Mouse (Mus musculus) liver (tissue): Measurements from ENCODE around the gene Igfbp2.

Source experiments
- DNase-seq: peaks from one replicate; pipeline ENCODE4 v3.0.0-alpha.2; 2020; ENCODE audit warnings: mixed read lengths

Igfbp2 gene

GRCm38 (mm10) chr1:72823751-72824706 is at the start of gene Igfbp2:
Igfbp2 (plus strand) TSS chr1:72824503.
- peak; percentile 45 for DNase-seq

- no peak for DNase-seq
Observed at GRCm38 (mm10) chr1:72778789-72779188, 45.5 kb upstream of the Igfbp2 start.

- DNase-seq, result no peak
Observed at GRCm38 (mm10) chr1:72780720-72781119, 43.6 kb upstream of the Igfbp2 start.

DNA sequence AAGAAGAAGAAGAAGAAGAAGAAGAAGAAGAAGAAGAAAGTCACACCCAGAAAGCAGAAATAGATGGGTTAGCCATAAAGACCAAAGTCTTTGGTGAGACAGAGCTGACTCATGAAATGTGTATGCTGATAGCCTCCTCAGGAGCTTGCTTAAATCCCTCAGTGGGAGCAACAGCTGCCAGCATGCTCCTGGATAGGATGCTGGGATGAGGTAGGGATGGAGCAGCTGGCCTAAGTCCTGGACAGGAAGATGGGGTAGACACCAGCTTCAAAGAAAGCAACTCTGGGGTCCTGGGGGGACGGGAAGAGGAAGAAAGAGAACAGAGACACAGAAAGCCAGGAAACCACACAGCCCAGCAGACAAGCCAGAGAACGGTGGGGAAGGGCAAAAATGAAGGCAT is 41.0 kb upstream of the Igfbp2 start:
- no peak for DNase-seq

DNA sequence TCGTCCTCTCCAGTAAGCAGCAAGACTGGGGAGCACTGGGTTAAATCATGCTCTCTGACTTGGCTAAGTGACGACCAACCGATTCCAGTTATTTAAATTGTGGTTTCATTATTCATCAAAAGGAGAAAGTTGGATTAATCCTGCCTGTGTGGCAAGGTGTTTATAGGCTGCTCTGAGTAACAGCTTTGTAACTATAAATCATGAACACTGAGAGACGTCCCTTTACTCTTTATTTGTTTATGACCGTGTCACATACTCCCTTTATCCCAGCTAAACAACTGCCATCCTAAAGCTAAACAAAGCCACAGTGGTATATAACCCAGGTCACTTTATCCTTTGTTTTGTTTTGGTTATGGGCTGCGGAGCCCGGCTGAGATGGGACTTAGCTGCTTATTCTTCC is 40.3 kb upstream of the Igfbp2 start:
- no peak for DNase-seq

- no peak for DNase-seq
Observed at GRCm38 (mm10) chr1:72790670-72791069, 33.6 kb upstream of the Igfbp2 start.

- no peak for DNase-seq
Observed at GRCm38 (mm10) chr1:72791743-72792142, 32.6 kb upstream of the Igfbp2 start.

GRCm38 (mm10) chr1:72792262-72792661 is 32.0 kb upstream of the Igfbp2 start:
- DNase-seq, result no peak

GRCm38 (mm10) chr1:72793230-72793629 is 31.1 kb upstream of the Igfbp2 start:
- no peak for DNase-seq

DNA sequence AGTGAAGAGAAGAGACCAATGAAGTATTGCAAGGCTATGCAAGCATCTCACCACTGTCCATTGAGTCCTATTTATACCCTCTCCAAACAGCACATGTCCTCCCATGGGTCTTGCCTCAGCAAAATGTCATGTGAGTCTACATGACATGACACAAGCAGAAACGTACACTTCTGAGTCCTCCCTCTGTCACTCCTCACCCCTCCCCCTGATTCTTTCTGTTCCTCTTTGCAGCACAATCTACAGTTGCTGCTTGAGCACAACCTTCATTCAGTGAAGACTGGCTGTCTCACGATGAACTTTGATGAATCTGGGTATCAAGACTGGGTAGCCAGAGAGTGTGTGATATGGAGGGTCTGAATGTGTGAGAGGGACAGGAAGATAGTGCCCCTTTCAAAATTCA is 28.2 kb upstream of the Igfbp2 start:
- DNase-seq, result no peak

- no peak for DNase-seq
Observed at GRCm38 (mm10) chr1:72797102-72797665, 27.1 kb upstream of the Igfbp2 start.

DNA sequence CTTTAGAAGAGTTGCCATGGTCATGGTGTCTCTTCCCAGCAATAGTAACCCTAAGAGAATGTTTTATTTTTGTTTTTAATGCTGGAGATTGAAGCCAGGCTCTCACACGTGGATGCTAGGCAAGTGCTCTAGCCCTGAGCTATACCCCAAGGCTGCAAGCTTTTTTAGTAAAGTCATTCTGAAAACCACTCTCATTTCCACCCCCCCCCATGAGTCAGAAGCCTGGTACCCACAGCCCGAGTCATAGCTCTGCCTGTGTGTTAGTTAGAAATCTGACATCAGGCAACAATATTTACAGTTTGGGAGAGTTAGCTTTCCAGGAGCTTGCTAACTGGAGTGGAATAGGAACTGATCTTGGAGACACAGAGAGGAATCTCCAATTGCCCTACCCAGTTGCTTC is 25.9 kb upstream of the Igfbp2 start:
- DNase-seq, result no peak

- DNase-seq, result no peak
Observed at GRCm38 (mm10) chr1:72804031-72804430, 20.3 kb upstream of the Igfbp2 start.

DNA sequence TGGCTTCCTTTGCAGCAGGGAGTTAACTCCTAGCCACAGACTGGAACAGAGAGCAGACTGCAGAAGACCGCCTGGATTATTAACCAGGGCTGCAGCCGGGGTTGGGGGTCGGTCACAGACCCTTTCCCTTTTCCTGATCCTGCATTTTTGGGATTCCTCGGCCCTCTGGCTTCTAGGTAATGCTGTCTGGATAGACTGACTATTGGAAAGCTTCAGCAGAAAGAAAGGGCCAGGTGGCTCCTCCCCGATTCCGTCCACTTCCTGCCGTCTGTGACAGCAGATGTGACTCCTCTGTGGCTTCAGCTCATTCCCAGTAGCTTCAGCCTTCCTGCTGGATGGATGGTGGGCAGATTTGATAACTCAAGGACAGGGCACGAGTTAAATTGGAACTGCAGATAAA is 19.3 kb upstream of the Igfbp2 start:
- DNase-seq, result no peak

DNA sequence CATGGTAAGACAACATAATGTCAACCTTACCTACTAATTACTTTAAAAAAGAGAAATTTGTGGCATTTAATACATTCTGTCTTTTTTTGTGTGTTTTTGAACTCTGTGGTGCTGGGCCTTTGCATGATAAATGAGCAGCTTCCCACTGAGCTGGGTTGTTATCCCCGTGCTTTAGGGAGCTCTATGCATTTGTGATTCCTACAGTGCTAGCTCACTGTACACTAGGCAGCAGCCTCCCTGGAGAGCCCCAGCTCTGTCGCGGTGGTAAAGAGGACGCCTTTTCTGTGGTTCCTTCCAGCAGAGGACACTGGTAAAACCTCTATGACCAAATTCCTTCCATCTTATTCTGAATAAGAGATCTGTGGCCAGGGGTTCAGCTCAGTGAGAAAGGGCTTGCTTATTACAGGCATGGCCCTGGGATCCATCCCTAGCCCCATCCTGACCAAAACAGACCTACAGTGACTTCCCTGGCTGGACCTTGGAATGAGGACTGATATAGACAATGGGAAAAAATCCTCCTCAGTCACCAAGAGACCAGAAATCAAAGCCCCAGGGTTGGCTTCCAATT is 18.7 kb upstream of the Igfbp2 start:
- DNase-seq, result no peak

GRCm38 (mm10) chr1:72806044-72806584 is 18.2 kb upstream of the Igfbp2 start:
- peak; percentile 22 for DNase-seq

DNA sequence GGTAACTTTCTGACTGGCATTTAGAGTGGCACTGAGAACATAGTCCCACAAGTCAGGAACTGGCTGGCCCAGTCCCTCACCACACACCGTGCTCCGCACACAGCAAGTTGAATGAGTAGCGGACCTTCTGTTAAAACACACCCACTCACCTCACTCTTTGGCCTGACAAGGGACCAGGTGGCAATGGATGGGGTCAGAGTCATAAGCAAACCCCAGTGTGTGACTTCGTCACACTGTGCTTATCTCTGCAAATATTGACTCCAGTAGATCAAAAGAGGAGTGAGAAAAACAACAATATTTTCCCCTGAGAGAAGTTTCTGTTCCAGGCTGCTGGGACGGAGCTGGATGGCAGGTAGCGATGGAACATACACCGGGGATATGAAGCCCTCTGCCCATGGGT is 15.0 kb upstream of the Igfbp2 start:
- no peak for DNase-seq

DNA sequence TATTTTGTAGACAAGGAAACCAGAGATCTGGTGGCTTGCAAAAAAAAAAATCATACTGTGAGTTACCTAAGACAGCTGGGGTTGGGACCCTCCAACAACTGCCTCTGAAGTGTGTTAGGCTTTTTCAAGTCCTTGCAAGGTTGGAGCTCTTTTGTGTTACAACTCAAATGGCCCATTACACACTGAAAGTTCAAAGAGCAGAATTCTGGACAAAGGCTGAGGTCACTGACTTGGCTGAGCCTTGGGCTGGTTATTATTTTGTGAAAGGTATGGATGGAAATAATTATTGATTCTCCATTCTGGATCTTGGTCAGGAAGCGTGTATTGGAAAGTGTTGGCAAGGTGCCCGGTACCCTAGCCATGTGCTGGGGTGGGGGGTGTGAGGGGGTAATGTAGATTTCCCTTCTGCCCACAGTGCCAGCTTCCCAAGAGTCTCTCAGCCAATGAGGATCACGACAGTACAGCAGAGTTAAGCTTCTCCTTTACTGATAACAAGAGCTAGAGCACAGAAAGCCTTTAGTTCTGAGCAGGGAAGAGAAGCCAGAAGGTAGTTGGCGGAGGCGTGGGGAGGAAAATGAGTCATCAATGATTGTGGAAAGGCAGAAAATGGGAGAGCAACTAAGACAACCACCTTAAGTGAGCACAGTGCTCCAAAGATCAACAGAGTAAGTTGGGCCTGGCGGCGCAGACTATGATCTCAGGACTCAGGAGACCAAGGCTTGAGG is 14.2 kb upstream of the Igfbp2 start:
- DNase-seq, result no peak

DNA sequence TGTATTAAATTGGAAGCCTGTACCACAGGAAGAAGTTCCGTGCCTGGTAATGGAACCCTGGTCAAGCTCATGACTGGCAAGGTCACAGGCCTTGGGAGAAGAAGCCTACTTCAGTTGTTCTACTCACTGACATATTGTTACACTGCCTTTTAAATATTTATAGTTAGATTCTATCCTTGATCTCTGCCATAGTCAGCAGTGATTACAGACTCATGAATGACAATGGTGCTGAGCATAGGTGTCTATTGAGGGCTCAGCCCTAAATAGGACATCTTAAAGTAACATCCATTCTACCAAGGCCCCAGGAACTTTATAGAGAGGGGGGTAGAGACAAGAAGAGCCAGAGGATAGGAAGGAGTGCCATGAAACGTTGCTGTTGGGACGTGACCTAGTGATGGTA is 13.2 kb upstream of the Igfbp2 start:
- DNase-seq, result no peak

DNA sequence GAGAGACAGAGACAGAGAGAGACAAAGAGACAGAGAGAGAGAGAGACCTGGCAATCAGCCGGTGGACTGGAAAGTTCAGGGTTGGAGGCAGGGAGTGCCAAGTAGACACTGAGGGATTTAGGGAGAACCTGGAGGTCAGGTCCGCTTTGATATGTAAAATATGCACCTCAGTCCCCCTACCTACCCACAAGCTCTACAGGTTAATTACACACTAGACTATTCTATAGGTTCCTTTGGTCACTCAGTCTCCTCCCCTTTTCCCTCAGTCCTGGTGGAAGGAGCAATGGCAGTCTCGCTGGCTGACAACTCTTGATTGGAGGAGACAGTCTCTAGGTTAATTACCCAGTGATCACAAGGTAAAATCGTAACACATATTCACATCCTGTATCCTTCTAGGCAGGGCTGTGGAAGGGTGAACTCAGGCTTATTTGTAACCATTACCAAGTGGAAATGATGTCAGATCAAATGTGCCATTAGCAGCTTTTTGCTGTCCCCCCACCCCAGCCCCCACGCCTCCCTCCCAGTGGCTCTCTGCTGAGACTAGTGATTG is 11.1 kb upstream of the Igfbp2 start:
- DNase-seq, result no peak

GRCm38 (mm10) chr1:72813639-72814403 is 10.5 kb upstream of the Igfbp2 start:
- no peak for DNase-seq

DNA sequence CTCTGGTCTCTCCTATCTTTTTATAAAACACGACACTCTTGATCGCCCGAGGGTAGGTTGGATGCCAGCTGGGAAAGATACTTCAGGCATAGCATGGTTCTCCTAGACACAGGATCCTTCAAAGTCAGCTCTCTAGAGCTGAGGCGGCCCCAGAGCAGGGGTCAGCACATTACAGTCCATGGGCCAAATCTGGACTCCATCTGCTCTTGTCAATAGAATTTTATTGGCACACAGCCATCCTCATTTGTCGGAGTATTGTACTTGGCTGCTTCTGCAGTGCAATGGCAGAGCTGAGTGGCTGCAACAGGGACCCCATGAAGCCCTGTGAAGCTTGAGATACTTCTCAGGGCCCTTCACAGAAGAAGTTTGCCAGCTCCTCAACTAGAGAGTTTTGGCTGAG is 9.1 kb upstream of the Igfbp2 start:
- DNase-seq, result no peak
